Mouse (Mus musculus) neutrophil, adult 5-6 weeks (primary cell): ENCODE results near the gene Chst12. TPM values are rescaled to one million over a fixed set of nuclear protein-coding genes. Genes with fewer than 3 reads are reported as not detected.
"Not testable (repeated sequence)": the region's sequence is repeated elsewhere in the genome, so short reads cannot be mapped to it uniquely, and the experiment has no call there.

Experiments used
- ATAC-seq: fragments of 151-379, 151-347 bp; 2 replicates; pipeline ENCODE4 v1.8.0; 2017; ENCODE audit warnings: mild to moderate bottlenecking, moderate TSS enrichment; ENCODE audit not compliant: insufficient number of reproducible peaks, poor library complexity, low FRiP score, severe bottlenecking; ENCODE audit errors: extremely low read depth
- total RNA-seq: library from RNA; stranded (forward); fragments of 200-1000 nt; gene quantifications from 2 replicates; pipeline ENCODE4 v1.2.3, GENCODE M21; 2017

The Chst12 gene
- 24.9 and 30.5 TPM in 2 replicates for total RNA-seq

DNA sequence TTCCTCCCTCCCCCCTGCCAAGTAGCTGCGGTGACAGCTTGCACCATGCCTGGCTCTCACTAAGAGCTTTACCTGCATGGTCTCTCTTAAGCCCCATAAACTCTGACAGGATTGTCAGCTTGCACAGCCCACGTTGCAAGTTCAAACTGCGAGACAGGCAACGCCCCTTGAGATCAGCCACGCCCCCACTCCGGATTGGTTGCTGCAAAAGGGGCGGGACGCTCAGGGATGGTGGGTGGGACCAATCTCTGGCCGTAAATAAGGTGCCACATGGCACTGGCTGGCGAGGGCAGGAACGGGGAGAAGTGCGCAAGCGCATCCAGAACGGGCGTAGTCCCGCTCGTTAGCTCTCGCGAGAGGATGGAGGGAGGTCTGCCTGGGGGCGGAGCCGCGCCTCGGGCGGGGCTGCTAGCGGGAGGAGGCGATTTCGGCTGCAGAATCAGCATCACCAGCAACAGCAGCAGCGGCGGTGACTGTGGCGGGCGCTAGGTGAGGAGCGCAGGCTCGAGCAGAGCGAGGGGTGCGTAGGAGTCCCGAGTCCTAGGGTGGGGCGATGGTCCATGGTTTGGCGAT is at the start of gene Chst12:
Gene Chst12 (plus strand): TSS at position 343 of the 573 bp plus-strand sequence.
- ATAC-seq, result peak; percentile 84

GRCm38 (mm10) chr5:140461476-140461875 is 43.9 kb upstream of the Chst12 start:
- no peak for ATAC-seq

DNA sequence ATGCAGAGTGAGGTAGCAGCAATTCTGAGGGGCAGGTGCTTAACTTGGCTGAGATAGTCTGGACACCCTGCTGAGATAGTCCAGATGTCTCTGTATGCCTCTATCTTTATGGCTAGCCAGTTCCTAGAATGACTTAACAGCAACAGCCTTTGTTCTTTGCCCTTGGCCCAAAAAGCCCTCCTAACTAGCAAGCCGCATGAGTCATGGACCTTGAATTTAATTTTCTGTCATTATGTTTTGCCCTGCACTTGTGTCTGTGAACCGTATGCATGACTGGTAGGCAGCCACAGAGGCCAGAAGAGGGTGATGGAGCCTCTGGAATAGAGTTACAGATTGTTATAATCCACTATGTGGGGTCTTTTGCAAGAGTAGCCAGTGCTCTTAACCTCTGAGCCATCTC is 42.2 kb upstream of the Chst12 start:
- not testable (repeated sequence) for ATAC-seq

GRCm38 (mm10) chr5:140464943-140465342 is 40.4 kb upstream of the Chst12 start:
- no peak for ATAC-seq

DNA sequence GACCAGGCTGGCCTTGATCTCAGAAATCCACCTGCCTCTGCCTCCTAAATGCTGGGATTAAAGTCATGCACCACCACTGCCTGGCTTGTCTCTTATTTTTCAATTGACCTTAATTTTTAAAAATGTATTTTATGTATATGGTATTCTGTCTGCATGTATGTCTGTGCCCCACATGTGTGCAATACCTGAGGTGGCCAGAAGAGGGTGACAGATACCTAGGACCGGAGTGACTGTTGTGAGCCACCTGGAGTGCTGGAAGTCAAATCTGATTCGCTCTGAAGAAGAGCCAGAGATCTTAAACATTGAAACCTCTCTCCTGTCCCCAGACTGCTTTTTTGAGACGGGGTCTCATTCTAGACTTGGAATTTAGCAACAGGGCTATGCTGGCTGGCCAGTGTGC is 33.0 kb upstream of the Chst12 start:
- ATAC-seq, result peak; percentile 25; the same call in 1 of the 2 replicates

DNA sequence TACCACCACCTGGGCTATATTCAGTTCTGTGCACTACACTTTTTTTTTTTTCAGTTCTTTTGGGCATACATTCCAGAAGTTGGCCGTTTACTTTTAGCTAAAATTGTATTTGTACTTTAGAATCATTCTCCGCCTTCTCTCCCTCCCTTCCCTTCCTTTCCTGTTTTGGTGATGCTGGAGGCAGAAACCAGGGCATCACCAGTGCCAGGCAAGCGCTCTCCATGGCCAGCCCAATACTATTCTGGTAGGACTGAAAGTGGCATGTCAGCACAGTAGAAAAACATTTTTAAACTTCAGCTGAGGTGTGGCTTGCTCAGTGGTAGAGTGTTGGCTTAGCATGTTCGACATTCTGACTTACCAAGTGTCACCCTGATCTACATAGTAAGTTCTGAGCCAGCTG is 23.9 kb upstream of the Chst12 start:
- no peak for ATAC-seq

DNA sequence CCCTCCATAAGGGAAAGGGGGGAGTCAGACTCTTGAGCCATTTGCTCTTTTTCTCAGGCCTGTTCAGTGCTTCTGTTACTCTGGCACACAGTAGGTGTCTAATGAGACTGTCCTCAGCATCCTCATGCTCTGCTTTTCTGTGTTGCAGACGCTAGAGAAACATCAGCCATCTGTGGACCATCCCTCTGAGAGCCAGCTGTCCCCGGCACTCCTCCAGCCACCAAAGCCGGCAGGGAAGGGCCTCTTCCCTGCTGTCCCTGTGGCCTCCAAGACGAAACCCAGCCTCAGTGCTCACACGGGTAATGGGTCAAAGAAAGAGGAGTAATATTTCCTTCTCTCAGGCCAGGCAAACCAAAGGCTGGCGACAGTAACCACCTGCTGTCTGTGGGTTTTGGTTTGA is 14.2 kb upstream of the Chst12 start:
- no peak for ATAC-seq

GRCm38 (mm10) chr5:140492684-140493233 is 12.6 kb upstream of the Chst12 start:
- ATAC-seq, result no peak

DNA sequence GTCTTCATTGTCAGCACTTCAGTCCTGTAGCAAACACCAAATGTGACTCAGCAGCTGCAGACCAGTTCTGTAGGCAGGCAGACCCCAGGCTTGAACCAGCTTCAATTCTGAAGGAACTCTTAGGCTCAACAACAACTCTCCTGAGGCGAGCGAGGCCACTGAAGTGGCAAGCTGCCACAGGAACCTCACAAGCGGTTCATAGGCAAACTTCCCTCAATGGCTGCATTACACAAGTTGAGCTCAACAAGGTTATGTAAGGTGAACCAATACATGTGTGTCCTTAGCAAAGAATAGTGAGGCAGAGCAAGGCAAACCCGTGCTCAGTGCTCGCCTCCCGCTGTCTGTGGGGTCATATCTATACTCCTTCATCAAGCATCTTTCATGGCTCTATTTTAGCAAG is 7.2 kb upstream of the Chst12 start:
- ATAC-seq, result no peak

GRCm38 (mm10) chr5:140500736-140501135 is 4.6 kb upstream of the Chst12 start:
- ATAC-seq, result no peak

DNA sequence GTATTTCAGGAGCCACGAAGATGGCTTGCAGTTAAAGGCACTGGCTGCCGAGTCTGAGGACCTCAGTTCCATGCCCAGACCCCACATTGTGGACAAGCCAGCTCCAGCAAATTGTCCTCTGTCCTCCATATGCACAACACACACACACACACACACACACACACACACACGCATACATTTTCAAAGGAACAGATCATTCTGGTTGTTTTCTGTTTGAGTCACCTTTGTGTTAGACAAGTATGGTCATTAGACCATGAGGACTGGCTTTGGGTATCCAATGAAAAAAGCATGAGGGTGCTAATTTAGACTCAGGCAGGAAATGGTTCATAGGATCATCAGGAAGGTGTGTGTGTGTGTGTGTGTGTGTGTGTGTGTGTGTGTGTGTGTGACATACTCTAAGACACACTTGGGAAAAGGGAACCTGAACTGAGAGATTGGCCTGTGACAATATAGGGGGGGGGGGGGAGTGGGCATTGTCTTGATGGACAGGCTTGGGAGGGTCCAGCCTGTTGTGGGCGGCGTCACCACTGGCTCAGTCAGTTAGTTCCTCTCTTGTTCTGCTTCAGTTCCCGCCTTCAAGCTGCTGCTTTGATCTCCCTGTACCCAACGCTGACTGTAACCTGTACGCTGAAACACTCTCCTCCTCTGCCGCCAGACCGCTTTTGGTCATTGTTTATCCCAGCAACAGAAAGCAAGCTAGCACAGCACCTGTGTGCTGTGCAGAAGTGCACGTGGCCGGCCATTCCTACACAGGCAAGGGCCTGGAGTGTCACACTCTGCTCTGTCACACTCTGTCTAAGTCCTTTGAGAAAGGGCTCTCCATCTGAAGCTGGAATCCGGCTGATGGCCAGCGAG is 3.1 kb upstream of the Chst12 start:
- peak; percentile 51 for ATAC-seq

DNA sequence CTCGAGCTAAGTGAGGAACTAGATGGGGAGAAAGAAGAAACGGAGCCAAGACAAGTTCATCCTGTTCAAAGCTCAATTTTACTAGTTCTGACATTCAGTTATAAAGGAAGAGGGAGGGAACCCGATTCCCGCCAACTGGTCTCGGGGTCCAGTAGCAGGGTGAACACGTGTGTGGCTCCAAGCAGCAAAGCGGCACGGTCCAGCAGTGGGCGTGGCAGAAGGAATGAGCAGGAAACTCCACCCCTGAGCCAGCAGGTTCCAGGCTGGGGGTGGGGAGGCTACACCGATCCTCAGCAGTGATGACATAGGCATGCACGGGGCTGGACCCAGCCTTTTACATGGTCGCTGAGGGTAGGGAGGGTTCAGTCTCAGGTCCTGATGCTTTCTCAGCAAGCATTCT is 2.4 kb upstream of the Chst12 start:
- ATAC-seq, result not testable (repeated sequence)

GRCm38 (mm10) chr5:140506096-140506794 is 895 bp downstream of the Chst12 start:
- no peak for ATAC-seq

DNA sequence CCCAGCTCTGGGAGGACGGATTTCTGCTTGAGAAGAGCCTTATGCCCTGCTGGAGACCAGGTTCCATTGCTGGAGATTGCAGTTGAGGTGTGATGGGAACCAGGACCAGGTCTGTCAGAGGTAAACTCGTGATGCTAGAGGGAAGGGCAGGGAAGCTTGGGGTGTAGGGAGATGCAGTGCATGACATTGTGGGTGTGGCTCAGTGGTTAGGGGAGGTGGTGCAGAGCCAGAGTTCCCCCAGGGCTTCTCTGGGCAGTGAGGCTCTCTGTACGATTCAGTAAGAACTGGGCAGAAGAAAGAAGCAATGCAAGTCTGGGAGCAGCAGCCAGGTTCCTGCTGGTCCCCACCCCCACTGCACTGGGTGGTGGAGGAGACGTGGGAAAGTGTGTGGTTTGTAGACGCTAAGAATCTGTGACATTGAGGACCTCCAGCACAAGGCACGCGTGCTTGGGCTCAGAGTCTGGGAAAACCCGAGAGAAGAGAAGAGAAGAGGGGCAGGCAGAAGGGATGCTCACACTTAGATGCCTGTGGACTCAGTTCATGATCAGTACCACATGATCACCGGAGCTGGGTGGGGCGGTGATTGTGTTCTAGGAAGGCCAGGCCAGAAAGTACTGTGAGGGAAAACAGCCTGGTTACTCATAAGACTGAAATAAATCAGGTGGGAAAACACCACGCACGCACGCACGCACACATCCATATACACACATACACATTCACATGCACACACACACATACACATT is 2.3 kb downstream of the Chst12 start:
- ATAC-seq, result no peak

DNA sequence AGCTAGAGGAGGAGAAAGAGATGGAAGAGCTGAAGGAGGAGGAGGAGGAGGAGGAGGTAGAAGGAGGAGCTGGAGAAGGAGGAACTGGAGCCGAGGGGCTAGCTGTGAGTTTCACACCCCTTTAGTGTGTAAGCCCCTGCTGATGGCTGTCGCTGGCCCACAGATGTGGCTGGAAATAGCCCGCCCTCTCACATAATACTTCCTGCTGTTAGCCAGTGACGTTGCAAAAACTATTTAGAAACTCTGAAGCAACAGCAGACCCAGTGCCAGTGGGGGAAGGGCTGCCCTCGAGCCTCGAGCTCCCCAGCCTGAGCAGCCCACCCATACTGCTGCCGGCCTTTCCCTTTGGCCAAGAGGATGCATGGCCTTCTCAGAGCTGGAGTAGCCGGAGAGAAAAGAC is 3.3 kb downstream of the Chst12 start:
- ATAC-seq, result peak; percentile 17; the same call in 1 of the 2 replicates

- ATAC-seq, result no peak
Measured at GRCm38 (mm10) chr5:140509204-140509603, 3.9 kb downstream of the Chst12 start.

GRCm38 (mm10) chr5:140510012-140511000 is 5.0 kb downstream of the Chst12 start:
- ATAC-seq, result no peak

DNA sequence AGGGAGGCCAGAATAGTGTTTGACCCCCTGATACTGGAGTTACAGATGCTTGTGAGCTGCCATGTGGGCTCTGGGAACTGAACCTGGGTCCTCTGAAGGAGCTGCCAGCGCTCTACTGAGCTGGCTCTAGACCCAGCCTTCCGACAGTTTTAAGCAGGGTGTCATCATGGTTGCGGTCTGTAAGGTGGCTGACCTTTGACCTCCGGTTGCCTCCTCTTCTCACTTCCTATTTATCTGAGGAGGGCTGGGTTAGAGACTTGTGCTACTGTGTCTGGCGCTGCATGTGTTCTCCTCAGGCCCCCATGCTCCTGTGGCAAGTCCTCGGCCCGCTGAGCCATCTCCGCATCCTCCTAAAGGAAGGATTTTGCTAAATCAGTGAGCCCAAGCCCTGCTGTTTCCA is 8.6 kb downstream of the Chst12 start:
- peak; percentile 85 for ATAC-seq
